Mouse (Mus musculus) left cerebral cortex, postnatal 36 days (tissue): ENCODE results near the gene Acsf2. TPM values are rescaled to one million over a fixed set of nuclear protein-coding genes. Genes with fewer than 3 reads are reported as not detected.

ENCODE experiments used
- total RNA-seq, 2 experiments: library from RNA; stranded (reverse); gene quantifications; 2 replicates each; pipeline ENCODE4 v1.2.3; 2021

The Acsf2 gene
- total RNA-seq, 2 experiments from 2014 or later: 14.8 to 16.7 TPM

Other genes starting within 250 kb of the Acsf2 start
- 1 to 10 TPM; 2.0 to 3.0 TPM for gene Abcc3, start 208.9 kb downstream of the Acsf2 start, total RNA-seq
- 100 to 1,000 TPM in 1 of 2 experiments, 10 to 100 TPM in 1; 70.9 to 105 TPM for gene Cacna1g, start 127.7 kb downstream of the Acsf2 start, total RNA-seq
- 1 to 10 TPM in 1 of 2 experiments, under 1 TPM in 1; 0.27 to 1.3 TPM for gene Spata20, start 115.7 kb downstream of the Acsf2 start, total RNA-seq
- gene Epn3, start 101.9 kb downstream of the Acsf2 start, total RNA-seq: 1 to 10 TPM in 1 of 2 experiments, under 1 TPM in 1; 0.77 to 1.4 TPM
- 1 to 10 TPM; 5.5 to 7.7 TPM for gene Mycbpap, start 80.1 kb downstream of the Acsf2 start, total RNA-seq
- gene Rsad1, start 52.6 kb downstream of the Acsf2 start, total RNA-seq: 10 to 100 TPM; 15.2 to 15.9 TPM
- under 1 TPM in 1 of 2 experiments, not detected in 1; 0.20 TPM for gene Chad, start 36.8 kb downstream of the Acsf2 start, total RNA-seq
- gene Lrrc59, start 27.9 kb upstream of the Acsf2 start, total RNA-seq: 10 to 100 TPM; 86.6 to 90.4 TPM
- gene Mrpl27, start 51.9 kb upstream of the Acsf2 start, total RNA-seq: 10 to 100 TPM; 66.0 to 68.6 TPM
- gene Eme1, start 52.1 kb upstream of the Acsf2 start, total RNA-seq: not detected
- 10 to 100 TPM; 24.5 to 26.0 TPM for gene Xylt2, start 75.6 kb upstream of the Acsf2 start, total RNA-seq
- gene Gm11541, start 102.6 kb upstream of the Acsf2 start, total RNA-seq: not detected
- under 1 TPM in 1 of 2 experiments, not detected in 1; 0.34 TPM for gene Cdc34b, start 139.9 kb upstream of the Acsf2 start, total RNA-seq
- under 1 TPM in 1 of 2 experiments, not detected in 1; 0.22 TPM for gene Tmem92, start 180.8 kb upstream of the Acsf2 start, total RNA-seq